Mouse (Mus musculus): ENCODE measurements around the gene Eri2. TPM values are rescaled to one million over a fixed set of nuclear protein-coding genes. Genes with fewer than 3 reads are reported as not detected.
"Not testable (repeated sequence)": the region's sequence is repeated elsewhere in the genome, so short reads cannot be mapped to it uniquely, and the experiment has no call there.

Eri2 gene
- total RNA-seq, 2 experiments from 2014 or later, result 8.7 to 9.0 TPM

- no peak for DNase-seq (ENCODE audit: extremely low spot score in 1 of 2, low spot score in 2 of 2)
- intact Hi-C loops (cut with DNase I), result no loop called here
Measured at GRCm38 (mm10) chr7:119749942-119750341, 43.9 kb downstream of the Eri2 start.

- DNase-seq (ENCODE audit: extremely low spot score in 1 of 2, low spot score in 2 of 2), result no peak
- intact Hi-C loops (cut with DNase I), result no loop called here
Measured at GRCm38 (mm10) chr7:119748761-119749160, 45.1 kb downstream of the Eri2 start.

DNA sequence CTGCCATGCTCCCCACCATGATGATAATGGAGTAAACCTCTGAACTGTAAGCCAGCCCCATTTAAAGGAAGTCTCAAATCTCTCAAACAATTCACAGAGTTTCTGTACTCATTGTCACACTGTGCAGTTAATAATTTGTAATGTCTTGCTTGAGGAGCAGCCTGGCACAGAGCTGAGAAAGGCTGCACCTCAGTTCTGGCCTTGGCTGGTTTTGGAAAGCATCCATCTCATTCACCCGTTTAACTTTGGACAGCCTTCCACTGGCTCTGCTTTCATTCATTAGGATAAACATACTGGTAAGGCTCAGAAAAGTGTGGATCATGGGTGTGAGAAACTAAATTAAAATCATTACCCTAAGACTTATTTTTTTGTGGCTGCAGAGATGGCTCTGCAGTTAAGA lies 48.0 kb downstream of the Eri2 start:
- DNase-seq (ENCODE audit: extremely low spot score in 1 of 2, low spot score in 2 of 2), result no peak
- intact Hi-C loops (cut with DNase I), result no loop called here

GRCm38 (mm10) chr7:119744321-119744720 lies 49.5 kb downstream of the Eri2 start:
- intact Hi-C loops (cut with DNase I), result no loop called here

DNA sequence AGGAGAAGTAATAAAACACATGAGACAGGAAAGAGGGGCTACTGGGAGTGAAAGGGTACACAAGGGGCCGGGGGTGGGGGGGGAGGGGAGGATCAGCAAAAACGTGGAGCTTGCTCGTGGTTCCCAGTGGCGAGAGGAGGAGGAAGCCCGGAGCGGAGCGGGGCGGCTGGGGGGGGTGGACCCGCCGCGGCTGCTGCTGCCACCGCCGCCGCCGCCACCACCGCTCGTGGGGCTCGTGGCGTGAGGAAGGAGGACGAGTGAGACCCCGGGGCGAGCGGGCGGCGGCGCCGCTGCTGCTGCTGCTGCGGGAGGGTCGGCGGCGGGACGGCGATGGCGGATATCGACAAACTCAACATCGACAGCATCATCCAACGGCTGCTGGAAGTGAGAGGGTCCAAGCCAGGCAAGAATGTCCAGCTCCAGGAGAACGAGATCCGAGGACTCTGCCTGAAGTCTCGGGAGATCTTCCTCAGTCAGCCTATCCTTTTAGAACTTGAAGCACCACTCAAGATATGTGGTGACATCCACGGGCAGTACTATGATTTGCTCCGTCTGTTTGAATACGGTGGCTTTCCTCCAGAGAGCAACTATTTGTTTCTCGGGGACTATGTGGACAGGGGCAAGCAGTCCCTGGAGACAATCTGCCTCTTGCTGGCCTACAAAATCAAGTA lies 53.9 kb downstream of the Eri2 start:
- intact Hi-C loops (cut with DNase I); DNase-seq (ENCODE audit: extremely low spot score in 1 of 2, low spot score in 2 of 2): not testable (repeated sequence)

More at GRCm38 (mm10) chr7:119744321-119744720, 49.5 kb downstream of the Eri2 start:
- DNase-seq (ENCODE audit: extremely low spot score in 1 of 2, low spot score in 2 of 2), result no peak

DNA sequence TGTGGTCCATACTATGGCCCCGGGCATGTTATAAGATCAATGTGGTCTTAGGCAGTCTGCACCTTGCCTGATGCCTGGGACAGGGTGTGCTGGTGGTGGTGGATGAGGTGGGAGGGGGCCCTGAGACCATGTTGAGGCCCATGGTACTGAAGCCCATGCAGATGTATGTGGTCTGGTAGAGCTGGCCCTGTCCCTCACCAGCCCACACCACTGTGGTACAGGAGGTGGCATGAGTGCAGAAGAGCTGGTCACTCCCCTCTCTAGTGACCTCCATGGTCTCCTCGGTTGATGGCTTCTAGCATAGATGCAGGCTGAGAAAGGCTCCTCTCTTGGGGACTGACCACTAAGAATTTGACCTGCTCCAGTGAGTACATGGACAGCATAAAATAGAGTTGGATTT lies 55.0 kb downstream of the Eri2 start:
- intact Hi-C loops (cut with DNase I), result no loop called here
- no peak for DNase-seq (ENCODE audit: extremely low spot score in 1 of 2, low spot score in 2 of 2)

- intact Hi-C loops (cut with DNase I); DNase-seq (ENCODE audit: extremely low spot score in 1 of 2, low spot score in 2 of 2): not testable (repeated sequence)
Measured at GRCm38 (mm10) chr7:119731262-119731661, 62.6 kb downstream of the Eri2 start.

- no peak for DNase-seq (ENCODE audit: extremely low spot score in 1 of 2, low spot score in 2 of 2)
- intact Hi-C loops (cut with DNase I), result no loop called here
Measured at GRCm38 (mm10) chr7:119727621-119728020, 66.2 kb downstream of the Eri2 start.

GRCm38 (mm10) chr7:119720947-119721310 lies 72.9 kb downstream of the Eri2 start:
- no peak for DNase-seq (ENCODE audit: extremely low spot score in 1 of 2, low spot score in 2 of 2)
- intact Hi-C loops (cut with DNase I), result no loop called here

- intact Hi-C loops (cut with DNase I), result no loop called here
- DNase-seq (ENCODE audit: extremely low spot score in 1 of 2, low spot score in 2 of 2), result peak; percentile 94 to 97
Measured at GRCm38 (mm10) chr7:119720253-119720946, 73.5 kb downstream of the Eri2 start, which contains the start of gene Thumpd1. Gene Thumpd1 (minus strand): TSS chr7:119720798.

Other genes starting within 250 kb of the Eri2 start
- not detected for gene Acsm2, start 239.7 kb downstream of the Eri2 start, total RNA-seq (2021)
- gene Acsm1, start 187.0 kb downstream of the Eri2 start, total RNA-seq (2021), result not detected
- gene Acsm4, start 104.0 kb downstream of the Eri2 start, total RNA-seq (2021), result not detected
- gene Thumpd1, start 73.3 kb downstream of the Eri2 start, total RNA-seq (2021), result 10 to 100 TPM; 42.0 to 43.7 TPM
- not detected for gene Acsm3, start 33.1 kb downstream of the Eri2 start, total RNA-seq (2021)
- 1 to 10 TPM; 1.2 to 2.6 TPM for gene Rexo5, start 52 bp downstream of the Eri2 start, total RNA-seq (2021)
- gene Lyrm1, start 101.8 kb upstream of the Eri2 start, total RNA-seq (2021), result 10 to 100 TPM in 1 of 2 experiments, 1 to 10 TPM in 1; 9.0 to 10.6 TPM
- 10 to 100 TPM; 19.5 to 26.5 TPM for gene Dcun1d3, start 102.2 kb upstream of the Eri2 start, total RNA-seq (2021)

All from left cerebral cortex, postnatal 10 days (tissue).